Mouse (Mus musculus) heart, postnatal 0 days (tissue): ENCODE results near the gene Ifit3.

ENCODE experiments used
- CTCF ChIP-seq: IDR thresholded peaks from 2 replicates; pipeline ENCODE4 v1.5.1; 2016; ENCODE audit warnings: antibody characterized with exemption, control low read depth, low read depth
- EP300 ChIP-seq: IDR thresholded peaks from 2 replicates; pipeline ENCODE4 v1.6.1; 2016; ENCODE audit warnings: antibody characterized with exemption, low read depth

DNA sequence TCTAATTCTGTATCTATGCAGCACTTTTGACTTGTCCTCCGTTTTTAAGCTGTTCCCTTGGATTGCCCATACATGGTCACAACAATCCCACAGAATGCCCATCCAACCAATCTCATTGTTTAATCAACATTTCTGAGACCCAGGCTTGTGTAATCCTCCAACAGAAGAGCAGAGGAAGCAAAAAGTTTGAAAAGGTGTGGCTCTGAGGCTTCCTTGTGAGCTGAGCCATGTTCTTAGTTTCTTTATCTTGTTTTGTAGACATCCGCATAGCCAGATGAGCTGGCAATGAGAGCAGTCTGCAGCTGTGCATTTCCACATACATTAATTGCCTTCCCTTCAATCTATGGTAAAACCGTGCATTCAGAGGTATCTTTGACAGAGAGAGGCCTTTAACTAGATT lies 22.1 kb downstream of the Ifit3 start:
- TF ChIP-seq CTCF (no peak), EP300 (no peak)
